Mouse (Mus musculus) neural tube, embryonic 11.5 days (tissue): ENCODE measurements around the gene Nxph4. TPM values are rescaled to one million over a fixed set of nuclear protein-coding genes. Genes with fewer than 3 reads are reported as not detected.
A peak's percentile ranks its signal among the peaks of the same experiment; 100 is the strongest.

Experiments
- ATAC-seq: fragments of 200-750 bp; cut with Nextera tagmentation; 2 replicates; pipeline ENCODE4 v1.8.0; 2017; ENCODE audit warnings: moderate number of reproducible peaks, mild to moderate bottlenecking, moderate TSS enrichment, moderate library complexity; ENCODE audit not compliant: insufficient read depth, low FRiP score, low TSS enrichment
- DNase-seq: peaks from one replicate; pipeline ENCODE4 v3.0.0-alpha.2; 2015; ENCODE audit warnings: low spot score
- H3K27ac ChIP-seq: fragments of 300-500 bp; sonication (generic); 2 replicates; pipeline ENCODE4 v1.5.1; 2014; ENCODE audit warnings: low read depth, mild to moderate bottlenecking, low read length
- H3K27me3 ChIP-seq: fragments of 300-500 bp; sonication (generic); 2 replicates; pipeline ENCODE4 v1.6.1; 2014; ENCODE audit warnings: mild to moderate bottlenecking, low read length, mixed read lengths; ENCODE audit not compliant: control insufficient read depth, insufficient read depth
- H3K36me3 ChIP-seq: fragments of 300-500 bp; sonication (generic); 2 replicates; pipeline ENCODE4 v1.6.1; 2014; ENCODE audit warnings: mild to moderate bottlenecking, low read length, moderate library complexity, mixed read lengths; ENCODE audit not compliant: control insufficient read depth, insufficient read depth
- H3K4me1 ChIP-seq: fragments of 300-500 bp; sonication (generic); 2 replicates; pipeline ENCODE4 v1.6.1; 2014; ENCODE audit warnings: low read length, mixed read lengths; ENCODE audit not compliant: control insufficient read depth, insufficient read depth
- H3K4me2 ChIP-seq: fragments of 300-500 bp; sonication (generic); 2 replicates; pipeline ENCODE4 v1.6.1; 2014; ENCODE audit warnings: low read depth, mild to moderate bottlenecking, moderate library complexity
- H3K4me3 ChIP-seq: fragments of 300-500 bp; sonication (generic); 2 replicates; pipeline ENCODE4 v1.5.1; 2014; ENCODE audit warnings: low read depth, low read length
- H3K9ac ChIP-seq: fragments of 300-500 bp; sonication (generic); 2 replicates; pipeline ENCODE4 v1.6.1; 2014; ENCODE audit warnings: mild to moderate bottlenecking, low read length
- H3K9me3 ChIP-seq: fragments of 300-500 bp; sonication (generic); 2 replicates; pipeline ENCODE4 v1.6.1; 2016; ENCODE audit warnings: low read length; ENCODE audit not compliant: control insufficient read depth
- WGBS: fragments of 180-500 bp; shearing (Covaris S2); extraction: QIAGEN DNeasy Blood & Tissue Kit; methylation state at CpG from one replicate; pipeline ENCODE4 v1.1.7; 2014; 5-methylcytosine and 5-hydroxymethylcytosine counted together
- polyA plus RNA-seq: library from polyadenylated mRNA; unstranded; fragments of >200 nt; fragmentation: Nextera tagmentation; extraction: Ambion mirVana; gene quantifications from 2 replicates; pipeline ENCODE4 v1.2.1, GENCODE M21; 2014

Gene Nxph4
- polyA plus RNA-seq: 45.7 and 46.8 TPM in 2 replicates

DNA sequence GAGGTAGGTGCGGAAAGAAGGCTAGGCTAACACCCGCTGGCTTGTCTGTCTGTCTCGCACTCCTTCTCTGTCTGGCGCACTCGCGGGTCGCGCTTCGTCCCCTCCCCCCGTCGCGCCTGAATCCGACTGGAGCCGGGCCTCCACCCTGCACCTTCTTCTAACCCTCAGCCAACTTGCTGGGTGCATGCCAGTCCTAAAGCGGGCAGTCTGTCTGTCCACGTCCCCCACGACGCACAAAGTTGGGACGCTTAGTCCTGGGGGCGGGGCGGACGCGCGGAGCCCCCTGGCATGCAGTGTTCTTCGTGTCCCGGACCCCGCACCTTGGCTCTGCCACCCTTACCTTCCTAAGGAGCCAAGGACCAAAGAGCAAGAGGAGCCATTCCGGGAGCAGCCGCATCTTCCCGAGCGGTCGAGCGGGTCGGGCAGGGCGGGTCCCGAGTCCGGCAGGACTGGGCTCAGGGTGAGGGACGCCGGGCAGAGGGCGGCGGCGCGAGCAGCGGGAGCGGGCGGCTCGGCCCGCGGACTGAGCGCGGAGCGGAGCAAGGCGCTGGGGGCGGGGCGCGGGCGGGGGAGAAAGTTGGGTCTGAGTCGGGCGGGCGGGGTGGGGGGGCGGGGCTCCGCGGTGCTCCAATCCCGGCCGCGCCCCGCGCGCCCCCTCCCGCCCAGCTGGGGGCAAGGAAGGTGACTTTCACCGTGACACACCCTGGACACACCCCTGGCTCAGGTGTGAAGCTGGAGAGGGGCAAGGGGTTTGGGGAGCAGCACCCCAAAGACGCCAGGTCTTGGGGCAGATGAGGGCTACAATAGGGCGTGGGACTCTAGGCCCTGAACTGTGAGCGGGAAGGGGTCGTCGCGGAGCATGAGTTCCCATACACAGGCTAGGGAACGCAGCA is at the start of gene Nxph4:
Gene Nxph4, minus strand, starts transcription at position 524 of the 893 bp plus-strand sequence.
- peak; percentile 53 for DNase-seq
- Histone ChIP-seq H3K9me3 (no peaks in the 10 kb centered on the region), H3K27me3 (peaks cover 67% of the 10 kb centered on the region), H3K36me3 (peaks cover 2% of the 10 kb centered on the region; the same call in 1 of the 2 replicates), H3K4me2 (peak within 1 kb of the TSS; percentile 73), H3K4me1 (peaks cover 29% of the 10 kb centered on the region), H3K4me3 (peak within 1 kb of the TSS; percentile 51), H3K9ac (peak within 1 kb of the TSS; percentile 54), H3K27ac (peak within 1 kb of the TSS; percentile 40)
- under 1% methylated on average over 68 of the region's 78 CpGs for WGBS
- ATAC-seq: peak; percentile 20

DNA sequence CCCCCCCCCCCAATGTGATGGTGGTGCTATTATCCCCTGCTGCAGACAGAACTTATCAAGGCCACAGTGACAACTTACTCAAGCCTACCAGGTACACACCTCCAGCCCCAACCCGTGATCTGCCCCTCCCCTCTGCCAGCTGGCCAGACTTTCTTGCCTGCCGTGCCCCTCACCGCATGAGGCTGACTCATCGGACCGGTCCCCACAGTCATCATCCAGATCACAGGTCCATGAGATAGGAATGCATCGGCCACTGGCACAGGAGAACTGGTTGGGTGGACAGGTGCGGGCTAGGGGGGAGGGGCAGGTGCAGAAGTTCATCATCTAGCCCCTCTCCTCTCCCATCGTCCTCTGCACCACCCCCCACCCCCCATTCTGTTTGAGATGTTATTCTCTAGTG is 49.3 kb upstream of the Nxph4 start:
- H3K9me3 ChIP-seq: no peaks in the 10 kb centered on the region
- WGBS: 78% methylated on average over 8 of the region's 8 CpGs
- H3K9ac ChIP-seq: no peak overlapping the region
- H3K4me2 ChIP-seq: no peak overlapping the region
- no peak overlapping the region for H3K27ac ChIP-seq
- H3K27me3 ChIP-seq: no peaks in the 10 kb centered on the region
- ATAC-seq (no peak), DNase-seq (no peak)
- H3K36me3 ChIP-seq: peaks cover 12% of the 10 kb centered on the region
- no peaks in the 10 kb centered on the region for H3K4me1 ChIP-seq
- no peak overlapping the region for H3K4me3 ChIP-seq

DNA sequence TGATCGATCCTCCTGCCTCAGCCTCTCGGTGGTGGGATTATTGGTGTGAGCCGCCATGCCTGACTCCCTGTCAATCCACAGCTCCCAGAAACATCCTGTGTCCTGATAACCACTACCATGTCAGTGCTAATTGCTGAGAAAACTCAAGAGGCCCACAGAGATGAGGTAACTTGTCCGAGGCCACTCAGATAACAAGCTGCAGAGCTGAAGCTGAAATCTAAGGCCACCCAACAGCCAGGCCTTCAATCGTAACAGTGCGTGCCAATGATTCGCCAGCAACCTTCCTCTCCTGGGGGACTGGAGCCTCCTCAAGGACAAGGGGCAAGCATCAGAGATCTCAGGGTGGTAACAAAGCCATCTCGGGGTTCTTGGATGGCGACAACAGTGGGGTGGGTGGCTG is 46.9 kb upstream of the Nxph4 start:
- DNase-seq (no peak), ATAC-seq (no peak)
- Histone ChIP-seq H3K4me3 (no peak overlapping the region), H3K36me3 (peaks cover 16% of the 10 kb centered on the region), H3K4me2 (no peak overlapping the region), H3K9me3 (no peaks in the 10 kb centered on the region), H3K9ac (no peak overlapping the region), H3K27ac (no peak overlapping the region), H3K27me3 (no peaks in the 10 kb centered on the region), H3K4me1 (no peaks in the 10 kb centered on the region)
- 90% methylated on average over 9 of the region's 9 CpGs for WGBS

DNA sequence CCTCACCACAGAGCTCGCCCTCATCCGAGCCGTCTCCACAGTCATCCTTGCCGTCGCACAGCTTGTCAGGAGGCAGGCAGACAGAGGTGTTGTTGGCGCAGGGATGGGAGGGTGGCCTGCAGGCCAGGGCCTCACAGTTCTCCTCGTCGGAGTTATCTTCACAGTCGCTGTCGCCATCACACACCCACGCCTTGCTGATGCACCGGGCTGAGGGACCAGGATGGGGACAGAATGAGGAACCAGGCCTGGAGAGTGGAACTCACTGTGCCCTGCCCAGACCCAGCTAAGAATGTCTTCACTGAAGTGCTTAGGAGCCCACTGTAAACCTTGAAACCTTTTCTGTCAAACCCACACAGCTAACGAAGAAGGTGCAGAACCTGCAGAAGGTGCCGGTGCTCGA is 43.6 kb upstream of the Nxph4 start:
- DNase-seq (no peak), ATAC-seq (no peak)
- no peak overlapping the region for H3K4me3 ChIP-seq
- no peaks in the 10 kb centered on the region for H3K9me3 ChIP-seq
- 92% methylated on average over 15 of the region's 15 CpGs for WGBS
- peaks cover 29% of the 10 kb centered on the region for H3K36me3 ChIP-seq
- H3K9ac ChIP-seq: no peak overlapping the region
- no peak overlapping the region for H3K27ac ChIP-seq
- H3K4me2 ChIP-seq: no peak overlapping the region
- H3K27me3 ChIP-seq: no peaks in the 10 kb centered on the region
- no peaks in the 10 kb centered on the region for H3K4me1 ChIP-seq

DNA sequence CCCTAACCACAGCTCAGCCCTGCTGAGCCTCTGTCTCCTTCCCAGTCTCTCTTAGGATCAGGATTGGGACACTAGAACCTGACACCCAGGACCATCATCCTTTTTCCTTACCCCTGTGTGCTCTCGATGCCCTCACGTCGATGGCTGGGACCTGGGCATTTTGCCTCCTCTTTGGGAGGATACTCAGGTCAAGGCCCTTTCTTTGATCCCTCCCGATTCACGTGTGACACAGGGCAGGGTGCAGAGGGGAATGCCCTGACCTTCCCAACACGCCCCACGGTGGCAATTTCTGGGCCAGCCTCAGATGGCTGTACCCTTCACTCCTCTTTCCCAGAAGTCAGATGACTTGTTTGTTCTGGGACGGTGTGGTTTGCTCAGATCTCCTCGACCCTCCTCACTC is 42.8 kb upstream of the Nxph4 start:
- Histone ChIP-seq H3K9me3 (no peaks in the 10 kb centered on the region), H3K36me3 (peaks cover 37% of the 10 kb centered on the region), H3K27ac (no peak overlapping the region), H3K4me3 (no peak overlapping the region), H3K9ac (no peak overlapping the region), H3K27me3 (no peaks in the 10 kb centered on the region), H3K4me2 (no peak overlapping the region), H3K4me1 (no peaks in the 10 kb centered on the region)
- ATAC-seq (no peak), DNase-seq (no peak)
- 89% methylated on average over 9 of the region's 9 CpGs for WGBS

DNA sequence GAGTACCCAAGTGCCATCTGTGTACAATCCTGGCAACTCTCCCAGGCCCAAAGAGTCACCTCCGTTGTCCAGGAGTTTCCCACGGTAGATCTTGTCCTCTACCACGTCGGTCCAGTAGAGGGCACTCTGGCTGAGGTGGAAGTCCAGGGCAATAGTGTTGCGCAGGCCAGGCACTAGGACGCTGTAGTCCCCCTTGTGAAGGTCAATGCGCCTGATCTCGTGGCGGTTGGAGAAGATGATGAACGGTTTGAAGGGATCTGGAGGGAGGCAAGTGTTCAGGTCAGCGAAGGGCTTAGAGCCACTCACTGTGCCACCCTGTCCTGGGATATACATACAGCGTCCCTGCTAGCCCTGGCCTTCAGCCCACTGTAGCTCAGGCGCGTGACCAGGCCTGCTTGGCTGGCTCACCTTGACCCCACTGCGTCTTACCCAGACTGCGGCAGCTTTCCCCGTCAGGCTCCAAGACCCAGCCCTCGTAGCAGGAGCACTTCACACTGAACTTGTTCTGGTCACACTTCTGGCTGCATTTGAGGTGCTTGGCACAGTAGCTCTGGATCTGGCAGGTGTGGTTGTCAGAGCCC is 42.1 kb upstream of the Nxph4 start:
- Histone ChIP-seq H3K9ac (no peak overlapping the region), H3K36me3 (peaks cover 34% of the 10 kb centered on the region), H3K4me2 (no peak overlapping the region), H3K27me3 (no peaks in the 10 kb centered on the region), H3K4me3 (no peak overlapping the region), H3K4me1 (no peaks in the 10 kb centered on the region), H3K9me3 (no peaks in the 10 kb centered on the region), H3K27ac (no peak overlapping the region)
- DNase-seq: peak; percentile 48
- ATAC-seq: no peak
- 64% methylated on average over 18 of the region's 18 CpGs for WGBS

DNA sequence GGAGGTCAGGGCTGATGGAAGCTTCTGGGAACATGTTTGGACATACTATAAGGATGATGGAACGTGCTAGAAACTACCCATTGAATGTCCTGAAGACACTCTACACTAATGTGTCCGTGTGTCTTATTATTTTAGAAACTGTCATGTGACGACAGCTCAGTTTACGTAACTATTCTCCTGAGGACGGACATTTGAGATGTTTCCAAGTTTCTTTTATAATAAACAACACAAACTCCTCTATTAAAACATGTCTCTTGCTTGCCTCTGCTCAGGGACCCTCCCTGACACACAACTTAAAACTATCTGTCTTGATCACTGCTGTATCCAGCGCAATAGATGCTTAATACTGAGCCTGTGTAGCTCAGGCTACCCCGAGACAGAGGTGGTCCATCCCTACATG is 41.4 kb upstream of the Nxph4 start:
- Histone ChIP-seq H3K27me3 (no peaks in the 10 kb centered on the region), H3K4me3 (no peak overlapping the region), H3K27ac (no peak overlapping the region), H3K9me3 (no peaks in the 10 kb centered on the region), H3K36me3 (peaks cover 29% of the 10 kb centered on the region), H3K4me1 (no peaks in the 10 kb centered on the region), H3K4me2 (no peak overlapping the region), H3K9ac (no peak overlapping the region)
- no peak for DNase-seq
- 91% methylated on average over 7 of the region's 7 CpGs for WGBS
- no peak for ATAC-seq

DNA sequence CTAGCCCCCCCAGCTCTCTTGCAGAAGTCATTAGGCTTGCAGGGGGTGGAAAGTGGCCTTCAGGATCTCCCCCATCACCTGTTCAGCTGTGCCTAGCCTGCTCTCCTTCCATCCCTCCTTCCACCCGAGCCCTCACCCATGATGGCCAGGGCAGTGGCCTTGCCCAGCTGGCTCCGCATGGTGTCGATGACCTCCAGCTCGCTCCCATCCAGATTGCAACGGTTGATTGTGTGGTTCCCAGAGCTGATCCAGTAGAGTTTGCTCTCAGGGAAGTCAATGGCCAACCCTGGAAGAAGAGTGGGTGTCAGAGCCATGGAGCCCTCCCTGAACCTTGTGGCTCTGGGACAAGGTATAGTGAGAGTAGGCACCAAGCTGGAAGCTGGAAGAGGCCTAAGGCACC is 37.9 kb upstream of the Nxph4 start:
- ATAC-seq: no peak
- H3K36me3 ChIP-seq: peaks cover 25% of the 10 kb centered on the region

More for the DNA sequence above, 37.9 kb upstream of the Nxph4 start:
- Histone ChIP-seq H3K9me3 (no peaks in the 10 kb centered on the region), H3K27me3 (no peaks in the 10 kb centered on the region), H3K4me2 (no peak overlapping the region), H3K4me3 (no peak overlapping the region), H3K9ac (no peak overlapping the region), H3K27ac (no peak overlapping the region), H3K4me1 (no peaks in the 10 kb centered on the region)
- DNase-seq: no peak
- WGBS: 89% methylated on average over 5 of the region's 5 CpGs
